Mouse (Mus musculus): ENCODE data around the gene Cmss1.

DNA sequence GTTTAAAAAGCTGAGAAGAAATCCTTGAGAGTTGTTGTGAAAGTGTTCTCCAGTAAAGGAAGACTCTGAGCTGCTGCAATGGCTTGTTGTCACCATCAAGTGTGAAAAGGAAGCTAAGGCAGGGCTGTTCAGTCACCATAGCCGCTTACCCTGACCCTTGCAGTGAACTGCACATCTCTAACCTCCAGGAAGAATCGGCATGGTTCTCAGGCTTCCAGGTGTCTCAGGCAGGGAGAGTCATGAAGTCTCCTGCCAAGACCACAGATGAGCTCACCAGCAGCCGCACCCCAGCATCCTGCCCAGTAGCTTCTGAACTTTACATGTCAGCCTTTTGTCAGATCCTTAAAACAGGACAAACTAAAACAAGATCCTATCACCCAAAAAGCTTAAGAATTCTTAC is 40.4 kb downstream of the Cmss1 start:
- TF ChIP-seq POLR2A (IDR thresholded peaks at IDR 0.05; ENCODE audit: low read depth, low read length) (no peak), CTCF (IDR thresholded peaks at IDR 0.05; ENCODE audit: extremely low read depth, insufficient read length, insufficient replicate concordance, low read depth, low read length) (no peak)

Measured in small intestine, adult 2 months (tissue).